Mouse (Mus musculus) heart, embryonic 15.5 days (tissue): ENCODE data around the gene Apof. TPM values are rescaled to one million over a fixed set of nuclear protein-coding genes. Genes with fewer than 3 reads are reported as not detected.
"Not testable (repeated sequence)": the region's sequence is repeated elsewhere in the genome, so short reads cannot be mapped to it uniquely, and the experiment has no call there.

Source experiments
- ATAC-seq: fragments of 200-750 bp; cut with Nextera tagmentation; replicated peaks from 2 replicates; pipeline ENCODE4 v1.8.0; 2017; ENCODE audit warnings: low read depth, moderate TSS enrichment; ENCODE audit not compliant: insufficient number of reproducible peaks, insufficient read depth, low FRiP score
- H3K27ac ChIP-seq: fragments of 300-500 bp; sonication (generic); 2 replicates; pipeline ENCODE4 v1.5.1; 2015; ENCODE audit warnings: mild to moderate bottlenecking, inconsistent platforms
- H3K27me3 ChIP-seq: fragments of 300-500 bp; sonication (generic); 2 replicates; pipeline ENCODE4 v1.6.1; 2015; ENCODE audit warnings: inconsistent platforms
- H3K36me3 ChIP-seq: fragments of 300-500 bp; sonication (generic); 2 replicates; pipeline ENCODE4 v1.6.1; 2015; ENCODE audit warnings: mild to moderate bottlenecking, inconsistent platforms
- H3K4me1 ChIP-seq: fragments of 300-500 bp; sonication (generic); replicated peaks from 2 replicates; pipeline ENCODE4 v1.6.1; 2015; ENCODE audit warnings: inconsistent platforms
- H3K4me2 ChIP-seq: fragments of 300-500 bp; sonication (generic); 2 replicates; pipeline ENCODE4 v1.6.1; 2015; ENCODE audit warnings: inconsistent platforms, mild to moderate bottlenecking, moderate library complexity
- H3K4me3 ChIP-seq: fragments of 300-500 bp; sonication (generic); 2 replicates; pipeline ENCODE4 v1.5.1; 2015; ENCODE audit warnings: mild to moderate bottlenecking, inconsistent platforms
- H3K9ac ChIP-seq: fragments of 300-500 bp; sonication (generic); 2 replicates; pipeline ENCODE4 v1.6.1; 2015; ENCODE audit warnings: mild to moderate bottlenecking, inconsistent platforms
- H3K9me3 ChIP-seq: fragments of 300-500 bp; sonication (generic); replicated peaks from 2 replicates; pipeline ENCODE4 v1.6.1; 2016; ENCODE audit warnings: inconsistent platforms
- WGBS: fragments of 180-500 bp; shearing (Covaris S2); methylation state at CpG from one replicate; pipeline ENCODE4 v1.1.7; 2015; ENCODE audit warnings: mixed read lengths; 5-methylcytosine and 5-hydroxymethylcytosine counted together
- polyA plus RNA-seq: library from polyadenylated mRNA; unstranded; fragments of >200 nt; fragmentation: Nextera tagmentation; extraction: Ambion mirVana; gene quantifications from 2 replicates; pipeline ENCODE4 v1.2.1, GENCODE M21; 2015

Apof gene
- polyA plus RNA-seq, 1 experiment from 2014 or later, result 0.13 TPM

GRCm38 (mm10) chr10:128280943-128281342 lies 12.5 kb downstream of the Apof start:
- Histone ChIP-seq H3K4me3 (no peak overlapping the region), H3K27ac (no peak overlapping the region), H3K27me3 (no peaks in the 10 kb centered on the region), H3K9ac (no peak overlapping the region), H3K36me3 (peaks cover 59% of the 10 kb centered on the region), H3K9me3 (no peaks in the 10 kb centered on the region), H3K4me1 (no peaks in the 10 kb centered on the region), H3K4me2 (no peak overlapping the region)
- WGBS, result 83% methylated on average over 6 of the region's 6 CpGs
- no peak for ATAC-seq

- Histone ChIP-seq H3K4me1 (no peaks in the 10 kb centered on the region), H3K4me2 (no peak overlapping the region), H3K9me3 (no peaks in the 10 kb centered on the region), H3K27me3 (no peaks in the 10 kb centered on the region), H3K36me3 (peaks cover 58% of the 10 kb centered on the region), H3K4me3 (no peak overlapping the region), H3K9ac (no peak overlapping the region), H3K27ac (no peak overlapping the region)
- WGBS, result 86% methylated on average over 14 of the region's 14 CpGs
- no peak for ATAC-seq
These were observed 13.2 kb downstream of the Apof start for GRCm38 (mm10) chr10:128281682-128282081.

GRCm38 (mm10) chr10:128282886-128283450 lies 14.5 kb downstream of the Apof start:
- peaks cover 65% of the 10 kb centered on the region for H3K36me3 ChIP-seq

GRCm38 (mm10) chr10:128283604-128284579 lies 15.4 kb downstream of the Apof start:
- Histone ChIP-seq H3K9ac (no peak overlapping the region), H3K27ac (no peak overlapping the region), H3K4me3 (no peak overlapping the region), H3K36me3 (peaks cover 67% of the 10 kb centered on the region), H3K4me2 (no peak overlapping the region), H3K27me3 (no peaks in the 10 kb centered on the region), H3K4me1 (no peaks in the 10 kb centered on the region), H3K9me3 (no peaks in the 10 kb centered on the region)
- no peak for ATAC-seq
- WGBS, result 65% methylated on average over 31 of the region's 31 CpGs

More at GRCm38 (mm10) chr10:128282886-128283450, 14.5 kb downstream of the Apof start:
- H3K27me3 ChIP-seq, result no peaks in the 10 kb centered on the region
- H3K27ac ChIP-seq, result no peak overlapping the region
- no peaks in the 10 kb centered on the region for H3K9me3 ChIP-seq
- H3K4me1 ChIP-seq, result no peaks in the 10 kb centered on the region
- no peak for ATAC-seq
- no peak overlapping the region for H3K9ac ChIP-seq
- 85% methylated on average over 20 of the region's 20 CpGs for WGBS
- H3K4me2 ChIP-seq, result no peak overlapping the region
- no peak overlapping the region for H3K4me3 ChIP-seq

- H3K4me3 ChIP-seq, ATAC-seq, H3K9ac ChIP-seq, H3K9me3 ChIP-seq, H3K4me2 ChIP-seq, H3K4me1 ChIP-seq, H3K27me3 ChIP-seq, H3K27ac ChIP-seq: not testable (repeated sequence)
- 73% methylated on average over 1 of the region's 1 CpGs for WGBS
- H3K36me3 ChIP-seq, result peaks cover 34% of the 10 kb centered on the region
These were observed 22.1 kb downstream of the Apof start for GRCm38 (mm10) chr10:128290594-128290993.

GRCm38 (mm10) chr10:128296370-128297090 lies 28.1 kb downstream of the Apof start:
- Histone ChIP-seq H3K9ac (0 out of 2 replicates have a peak overlapping the region, but pooled peaks have one; percentile 7), H3K4me3 (no peak overlapping the region), H3K27me3 (no peaks in the 10 kb centered on the region), H3K36me3 (peaks cover 10% of the 10 kb centered on the region), H3K27ac (peak overlapping the region; percentile 79), H3K4me2 (peak overlapping the region; percentile 45), H3K9me3 (no peaks in the 10 kb centered on the region), H3K4me1 (peaks cover 20% of the 10 kb centered on the region)
- ATAC-seq, result no peak
- 67% methylated on average over 13 of the region's 13 CpGs for WGBS

- no peak for ATAC-seq
- Histone ChIP-seq H3K36me3 (peaks cover 3% of the 10 kb centered on the region), H3K4me2 (peak overlapping the region; percentile 45), H3K9ac (0 out of 2 replicates have a peak overlapping the region, but pooled peaks have one; percentile 7), H3K4me3 (peak overlapping the region; percentile 29), H3K9me3 (no peaks in the 10 kb centered on the region), H3K4me1 (peaks cover 21% of the 10 kb centered on the region), H3K27ac (peak overlapping the region; percentile 79), H3K27me3 (no peaks in the 10 kb centered on the region)
- 47% methylated on average over 4 of the region's 4 CpGs for WGBS
These were observed 28.8 kb downstream of the Apof start for GRCm38 (mm10) chr10:128297221-128297620.

- H3K4me3 ChIP-seq, result peak overlapping the region; percentile 29
- 50% methylated on average over 11 of the region's 11 CpGs for WGBS
- no peaks in the 10 kb centered on the region; the same call in 1 of the 2 replicates for H3K36me3 ChIP-seq
- no peak overlapping the region for H3K9ac ChIP-seq
- no peaks in the 10 kb centered on the region for H3K27me3 ChIP-seq
- no peaks in the 10 kb centered on the region for H3K9me3 ChIP-seq
- peak overlapping the region; percentile 45 for H3K4me2 ChIP-seq
- peak overlapping the region; percentile 79 for H3K27ac ChIP-seq
- peak; percentile 87 for ATAC-seq
- peaks cover 25% of the 10 kb centered on the region for H3K4me1 ChIP-seq
These were observed 29.2 kb downstream of the Apof start for GRCm38 (mm10) chr10:128297622-128298021.

- Histone ChIP-seq H3K27me3 (no peaks in the 10 kb centered on the region), H3K4me3 (no peak overlapping the region), H3K36me3 (no peaks in the 10 kb centered on the region), H3K9ac (no peak overlapping the region), H3K9me3 (no peaks in the 10 kb centered on the region), H3K4me1 (peaks cover 26% of the 10 kb centered on the region), H3K27ac (peak overlapping the region; percentile 79), H3K4me2 (no peak overlapping the region)
- ATAC-seq, result no peak
- WGBS, result 53% methylated on average over 6 of the region's 6 CpGs
These were observed 29.8 kb downstream of the Apof start for GRCm38 (mm10) chr10:128298243-128298642.

GRCm38 (mm10) chr10:128298702-128299171 lies 30.3 kb downstream of the Apof start, which contains the start of gene Il23a:
TSS of gene Il23a (minus strand) at chr10:128298752.
- 69% methylated on average over 11 of the region's 11 CpGs for WGBS
- no peaks in the 10 kb centered on the region for H3K27me3 ChIP-seq
- peak within 1 kb of the TSS; percentile 45 for H3K4me2 ChIP-seq
- peaks cover 26% of the 10 kb centered on the region for H3K4me1 ChIP-seq
- H3K9me3 ChIP-seq, result no peaks in the 10 kb centered on the region
- H3K9ac ChIP-seq, result no peak within 1 kb of the TSS
- no peak for ATAC-seq
- H3K36me3 ChIP-seq, result no peaks in the 10 kb centered on the region
- H3K27ac ChIP-seq, result peak within 1 kb of the TSS; percentile 79
- peak within 1 kb of the TSS; percentile 29 for H3K4me3 ChIP-seq

- Histone ChIP-seq H3K36me3 (no peaks in the 10 kb centered on the region), H3K4me1 (peaks cover 23% of the 10 kb centered on the region), H3K4me2 (peak overlapping the region; percentile 79), H3K27me3 (no peaks in the 10 kb centered on the region), H3K9me3 (no peaks in the 10 kb centered on the region), H3K4me3 (peak overlapping the region; percentile 68), H3K27ac (peak overlapping the region; percentile 97), H3K9ac (peak overlapping the region; percentile 68)
- 31% methylated on average over 3 of the region's 3 CpGs for WGBS
- no peak for ATAC-seq
These were observed 33.9 kb downstream of the Apof start for GRCm38 (mm10) chr10:128302357-128302756.
